Mouse (Mus musculus) left cerebral cortex, postnatal 10 days (tissue): ENCODE data around the gene Dync1i1. TPM values are rescaled to one million over a fixed set of nuclear protein-coding genes. Genes with fewer than 3 reads are reported as not detected.
A peak's percentile ranks its signal among the peaks of the same experiment; 100 is the strongest.

Source experiments
- DNase-seq, 2 experiments: peaks; one replicate each; pipeline ENCODE4 v3.0.0; 2021 to 2022; ENCODE audit warnings: low spot score in 2 of 2, mixed read lengths in 1 of 2; ENCODE audit errors: extremely low spot score in 1 of 2
- intact Hi-C: fragments of 180-260 bp; cut with DNase I; formaldehyde crosslinking; loops from one replicate; pipeline ENCODE4 v1.15.1; 2025
- total RNA-seq, 2 experiments: library from RNA; stranded (reverse); gene quantifications; 2 replicates each; pipeline ENCODE4 v1.2.3; 2021

Gene Dync1i1
- total RNA-seq, 2 experiments from 2014 or later, result 169 to 176 TPM

- DNase-seq, result no peak
- intact Hi-C loops, result loop anchor here (2.0 to 10.0 kb wide), 3 partner anchors 150 to 880 kb away; no protein-coding TSS in a partner anchor
Observed at GRCm38 (mm10) chr6:6004756-6005485, 279.5 kb downstream of the Dync1i1 start.

DNA sequence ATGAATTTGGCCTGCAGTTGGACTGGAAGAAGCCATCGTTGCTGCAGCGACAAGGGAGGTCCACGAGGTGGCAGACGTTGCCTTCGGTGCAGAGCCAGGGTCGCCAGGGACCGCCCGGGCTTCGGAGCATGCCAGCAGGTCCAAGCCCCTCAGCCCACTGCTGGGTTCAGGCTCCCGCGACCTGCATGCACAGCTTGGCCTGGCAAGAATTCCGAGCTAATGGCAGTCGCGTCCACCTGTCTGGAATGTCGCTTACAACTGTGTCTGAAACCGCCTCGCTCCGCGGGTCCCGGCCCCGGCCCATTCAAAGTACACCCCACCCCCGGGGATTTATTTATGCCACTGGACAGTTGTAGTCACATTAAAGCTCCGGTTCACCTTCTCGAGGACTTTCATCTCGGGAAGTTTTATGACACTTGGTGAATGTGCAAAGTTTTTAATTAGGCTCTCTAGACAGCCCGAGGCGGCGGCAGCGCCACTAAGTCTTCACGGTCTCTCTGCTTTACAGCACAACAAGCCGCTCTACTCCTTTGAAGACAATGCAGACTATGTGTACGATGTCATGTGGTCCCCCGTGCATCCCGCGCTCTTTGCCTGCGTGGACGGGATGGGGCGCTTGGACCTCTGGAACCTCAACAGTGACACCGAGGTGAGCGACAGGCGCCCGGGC, 280.5 kb downstream of the Dync1i1 start:
- intact Hi-C loops, result loop anchor here (2.0 to 10.0 kb wide), 3 partner anchors 151 to 879 kb away; no protein-coding TSS in a partner anchor
- peak; percentile 79 to 86 for DNase-seq

DNA sequence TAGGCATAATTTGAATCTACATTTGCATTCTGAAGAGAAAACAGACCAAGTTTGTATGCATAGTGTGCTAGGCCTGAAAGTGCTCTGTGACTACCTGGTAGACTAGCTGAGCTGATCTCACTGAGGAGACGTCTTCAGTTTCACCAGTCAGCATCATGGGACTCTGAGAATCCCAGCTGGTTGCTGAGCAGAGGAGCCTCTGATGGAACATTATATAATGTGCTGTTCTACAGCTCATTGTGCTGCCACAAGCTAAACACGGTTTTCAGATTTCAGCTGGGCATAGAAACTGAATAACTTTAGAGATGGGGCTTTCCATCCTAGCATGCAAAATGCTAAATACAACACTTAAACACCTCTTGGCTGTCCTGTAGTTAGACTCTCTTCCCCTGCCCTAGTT, 285.9 kb downstream of the Dync1i1 start:
- DNase-seq, result no peak
- intact Hi-C loops, result no loop called here

- no peak for DNase-seq
- intact Hi-C loops, result no loop called here
Observed at GRCm38 (mm10) chr6:6015616-6016015, 290.2 kb downstream of the Dync1i1 start.

GRCm38 (mm10) chr6:6016931-6017330, 291.5 kb downstream of the Dync1i1 start:
- DNase-seq, result no peak
- intact Hi-C loops, result no loop called here

- intact Hi-C loops, result no loop called here
- no peak for DNase-seq
Observed at GRCm38 (mm10) chr6:6023976-6024375, 298.5 kb downstream of the Dync1i1 start.

DNA sequence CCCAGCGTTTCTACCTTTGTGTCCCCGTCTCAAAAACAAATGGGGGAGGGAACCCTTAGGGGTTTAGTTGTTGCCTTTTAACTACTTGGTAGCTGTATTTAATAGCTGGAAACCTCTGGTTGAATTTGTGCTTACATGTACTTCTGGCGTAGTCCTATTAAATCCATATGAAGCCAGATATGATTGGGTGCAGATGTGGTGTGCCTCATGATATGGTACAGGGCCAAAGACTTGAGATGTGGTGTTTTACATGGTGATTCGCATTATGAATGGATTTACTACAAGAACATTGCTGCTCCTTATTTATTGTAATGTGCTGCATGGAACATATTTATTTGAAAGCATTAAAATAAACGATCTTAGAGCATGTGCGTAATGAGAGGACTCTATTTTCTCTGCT, 302.2 kb downstream of the Dync1i1 start:
- no peak for DNase-seq
- intact Hi-C loops, result no loop called here

- DNase-seq, result no peak
- intact Hi-C loops, result no loop called here
Observed at GRCm38 (mm10) chr6:6038773-6039550, 313.5 kb downstream of the Dync1i1 start.

GRCm38 (mm10) chr6:6046729-6047424, 321.4 kb downstream of the Dync1i1 start:
- intact Hi-C loops, result no loop called here
- DNase-seq, result no peak

DNA sequence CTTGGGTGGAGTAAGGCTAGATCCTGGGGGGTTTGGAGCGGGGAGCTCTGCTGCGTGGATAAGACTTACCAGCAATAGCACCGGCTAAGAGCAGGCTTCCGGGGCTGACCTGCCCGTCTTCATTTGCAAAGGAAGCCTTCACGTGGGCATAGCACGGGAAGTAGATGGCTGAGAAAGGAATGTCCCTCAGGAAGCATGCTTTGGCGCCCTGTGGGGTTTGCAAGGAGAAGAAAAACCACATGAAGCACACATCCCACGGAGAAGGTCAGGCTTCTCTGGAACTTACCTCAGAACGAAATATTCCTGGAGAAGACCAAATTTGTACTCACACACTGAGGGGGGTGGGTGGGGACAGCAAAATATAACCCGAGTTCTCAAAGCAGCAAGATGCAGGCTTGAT, 327.3 kb downstream of the Dync1i1 start:
- peak in 1 of 2 experiments; percentile 30 for DNase-seq
- intact Hi-C loops, result no loop called here

GRCm38 (mm10) chr6:6053946-6054345, 328.5 kb downstream of the Dync1i1 start:
- no peak for DNase-seq
- intact Hi-C loops, result no loop called here

DNA sequence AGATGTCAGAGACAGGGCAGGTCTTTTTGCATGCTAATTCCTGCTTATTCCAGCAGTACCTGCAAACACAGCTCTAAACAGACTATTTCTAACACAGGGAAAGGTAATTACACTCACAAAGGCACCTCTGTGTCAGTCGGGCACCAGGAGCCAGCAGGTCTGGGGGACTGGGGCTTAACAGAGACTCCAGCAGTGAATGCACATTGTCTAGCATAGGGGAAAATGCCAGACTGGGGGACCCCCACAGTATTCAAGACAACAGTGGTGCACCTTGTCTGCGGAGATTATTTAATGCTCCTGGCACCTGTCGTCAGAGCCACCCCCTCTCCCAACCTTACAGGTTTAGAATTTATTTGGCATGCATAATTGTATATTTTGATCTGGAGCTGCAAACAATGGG, 333.1 kb downstream of the Dync1i1 start:
- no peak for DNase-seq
- intact Hi-C loops, result no loop called here

GRCm38 (mm10) chr6:6067201-6067600, 341.8 kb downstream of the Dync1i1 start:
- DNase-seq, result no peak
- intact Hi-C loops, result no loop called here

DNA sequence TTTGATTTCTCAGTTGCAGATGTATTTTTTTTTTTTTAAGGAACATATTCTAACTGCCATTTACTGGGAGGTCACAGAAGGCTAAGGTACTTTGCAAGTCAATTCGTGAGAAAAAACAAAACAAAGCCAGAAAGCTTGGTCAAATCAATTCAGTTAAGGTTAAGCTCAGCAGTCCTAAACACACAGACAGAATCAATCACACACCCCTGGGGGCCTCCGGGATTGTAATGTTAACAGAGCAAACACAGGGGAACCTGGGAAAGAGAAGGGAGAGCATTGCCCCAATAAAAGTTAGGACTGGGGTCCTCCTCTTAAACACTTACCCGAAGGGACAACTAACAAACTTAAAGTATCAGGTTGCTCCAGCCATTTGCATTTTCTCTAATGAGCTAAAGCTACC, 344.6 kb downstream of the Dync1i1 start:
- no peak for DNase-seq
- intact Hi-C loops, result no loop called here

GRCm38 (mm10) chr6:6071038-6071437, 345.6 kb downstream of the Dync1i1 start:
- DNase-seq, result no peak
- intact Hi-C loops, result no loop called here

DNA sequence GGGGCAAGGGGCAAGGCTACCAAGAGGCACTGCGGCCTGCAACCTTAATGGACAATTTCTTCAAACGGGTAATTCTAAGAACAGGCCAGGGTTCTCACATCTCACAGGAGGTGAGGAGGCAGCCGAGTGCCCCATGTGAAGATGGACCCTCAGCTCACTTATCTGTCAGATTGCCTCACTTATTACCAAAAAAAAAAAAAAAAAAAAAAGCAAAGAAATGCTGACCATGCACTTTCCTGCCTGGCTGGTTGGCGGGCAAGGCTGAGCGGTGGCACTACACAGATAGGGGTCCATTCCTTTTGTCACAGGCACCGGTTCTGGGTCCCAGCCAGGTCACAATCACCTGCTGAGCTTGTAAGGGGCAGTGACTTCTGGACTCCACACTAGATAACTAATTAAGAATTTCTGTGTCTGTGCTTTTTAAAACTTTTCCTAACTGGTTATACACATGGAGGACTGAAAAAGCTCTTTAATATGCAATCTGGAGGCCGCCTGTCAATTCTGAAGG, 350.6 kb downstream of the Dync1i1 start:
- intact Hi-C loops, result no loop called here

DNA sequence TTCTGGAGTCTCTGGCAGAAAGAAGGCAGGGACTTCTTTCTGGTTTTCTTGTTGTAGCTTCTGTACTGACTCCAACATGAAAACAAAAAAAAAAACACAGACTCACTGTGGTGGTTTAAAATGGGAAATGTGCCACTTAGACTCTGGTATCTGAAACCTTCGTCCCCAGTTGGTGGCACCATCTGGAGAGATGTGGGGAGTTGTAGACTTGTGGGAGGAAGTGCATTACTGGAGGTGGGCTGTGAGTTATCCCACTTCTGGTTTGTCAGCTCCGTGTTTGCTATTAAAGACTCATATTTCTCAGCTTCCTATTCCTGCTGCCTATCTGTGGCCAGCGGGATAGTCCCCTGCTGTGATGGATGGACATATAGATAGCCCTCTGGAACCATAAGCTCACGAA, 351.8 kb downstream of the Dync1i1 start:
- DNase-seq, result no peak
- intact Hi-C loops, result no loop called here

More for the DNA sequence above, 350.6 kb downstream of the Dync1i1 start:
- DNase-seq, result no peak
